Comparison of ENCODE assay signal across 18 mouse cellular contexts in the genomic region with DNA sequence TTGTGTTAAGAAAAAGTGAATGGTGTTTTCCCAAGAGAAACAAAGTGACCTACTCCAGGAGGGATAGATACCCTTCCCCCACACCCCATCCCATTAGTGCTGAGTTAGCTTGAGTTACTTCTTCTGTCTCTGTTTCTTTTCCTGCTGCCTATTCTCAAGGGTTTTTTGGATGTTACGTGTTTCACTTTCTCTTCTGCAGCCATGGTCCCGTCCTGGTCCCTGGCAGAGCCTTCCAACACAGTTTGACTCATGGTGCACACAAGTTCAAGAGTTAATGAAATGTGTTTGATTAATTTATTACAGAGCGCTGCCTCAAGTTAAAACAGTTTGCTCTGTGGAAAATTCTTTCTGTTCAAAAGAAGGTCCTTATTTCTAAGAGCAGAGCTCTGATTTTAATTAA. TPM values are rescaled to one million over a fixed set of nuclear protein-coding genes. Genes with fewer than 3 reads are reported as not detected.
A peak's percentile ranks its signal among the peaks of the same experiment; 100 is the strongest.
DNase-seq lines count a peak whose midpoint lies in the region; ATAC-seq and TF ChIP-seq lines count a peak whose summit lies in the region.
"Had no signal": no experiment of that assay in that cellular context is flagged by ENCODE, and none has a peak within 500 bp of the region (broad histone marks: within the 10 kb centered on the region; RNA-seq: fewer than 3 reads in every experiment).

No protein-coding gene starts in this region.

- peaks cover 10% of the 10 kb centered on the region for H3K4me1 ChIP-seq in heart, embryonic 11.5 days (ENCODE audit: control insufficient read depth, insufficient read depth, low read length)
- H3K4me1 ChIP-seq in liver, adult 2 months (ENCODE audit: control insufficient read depth, insufficient read depth, low read length): peaks cover 11% of the 10 kb centered on the region
- peaks cover 46% of the 10 kb centered on the region for H3K4me1 ChIP-seq in limb, embryonic 12.5 days (replicated peaks)

- no peak for ATAC-seq in heart, embryonic 11.5 days (replicated peaks; ENCODE audit: insufficient number of reproducible peaks, low FRiP score, low TSS enrichment)
- no peak for ATAC-seq in limb, embryonic 12.5 days (ENCODE audit: insufficient number of reproducible peaks, insufficient read depth, low FRiP score, low TSS enrichment, low read depth)
- ATAC-seq: forebrain, postnatal 0 days; liver, embryonic 12.5 days; Patski had no signal

- H3K4me3 ChIP-seq in heart, embryonic 11.5 days (ENCODE audit: low read depth, low read length): no peak overlapping the region
- H3K4me3 ChIP-seq in liver, adult 2 months (ENCODE audit: insufficient read depth, low read depth, low read length): no peak overlapping the region
- H3K4me3 ChIP-seq in limb, embryonic 12.5 days (replicated peaks): no peak overlapping the region
- H3K4me3 ChIP-seq: erythroblast, embryonic 14.5 days; heart, embryonic 12.5 days; liver, embryonic 12.5 days had no signal

- peaks cover 22% of the 10 kb centered on the region; the same call in 1 of the 2 replicates for H3K79me2 ChIP-seq in liver, adult 2 months (ENCODE audit: control insufficient read depth, insufficient read depth, low read length)

- no peak for TF ChIP-seq POLR2A in liver, adult 2 months (IDR thresholded peaks at IDR 0.05; ENCODE audit: extremely low read depth, insufficient read depth, low read length)

- WGBS in heart, embryonic 11.5 days (ENCODE audit: insufficient replicate concordance): 64% methylated on average over 3 of the region's 3 CpGs
- WGBS in liver, adult 2 months: 9% methylated on average over 3 of the region's 3 CpGs
- 23% methylated on average over 3 of the region's 3 CpGs for WGBS in limb, embryonic 12.5 days

- DNase-seq in heart, adult 8-10 months (ENCODE audit: low spot score): peak; percentile 14
- peak; percentile 59 for DNase-seq in liver, adult 2 months (ENCODE audit: extremely low read depth, low read depth, low spot score)
- no peak for DNase-seq in liver
- peak; percentile 28 for DNase-seq in embryo, embryonic 9.5 days (ENCODE audit: extremely low spot score)
- no peak for DNase-seq in adrenal gland, adult (ENCODE audit: inconsistent age in 2 of 2, low spot score in 1 of 2)
- no peak for DNase-seq in left cerebral cortex, postnatal 25 days (ENCODE audit: low spot score in 2 of 2)
- DNase-seq: cerebellum, postnatal 14 days; forebrain, postnatal 0 days; gastrocnemius, postnatal 25 days; heart, postnatal 4 days; right cerebral cortex, adult 18-20 months; thymus, postnatal 14 days had no signal

- intact Hi-C loops in left cerebral cortex, postnatal 25 days (cut with DNase I): loop anchor here (10.0 kb wide), 1 partner anchor 258 kb away; a partner anchor contains a TSS

- H3K9ac ChIP-seq in heart, embryonic 11.5 days (ENCODE audit: low read depth, low read length): no peak overlapping the region
- no peak overlapping the region for H3K9ac ChIP-seq in liver, adult 2 months (ENCODE audit: low read depth, low read length)
- H3K9ac ChIP-seq in limb, embryonic 12.5 days (replicated peaks): no peak overlapping the region
- H3K9ac ChIP-seq: forebrain, postnatal 0 days; heart, embryonic 12.5 days; liver, embryonic 12.5 days had no signal

- no peak for TF ChIP-seq CTCF in liver, adult 2 months (IDR thresholded peaks at IDR 0.05; ENCODE audit: low read depth, low read length)

- H3K36me3 ChIP-seq in heart, embryonic 11.5 days (ENCODE audit: control insufficient read depth, insufficient read depth, low read length): no peaks in the 10 kb centered on the region
- no peaks in the 10 kb centered on the region for H3K36me3 ChIP-seq in liver, adult 2 months (ENCODE audit: control insufficient read depth, insufficient read depth, low read length)
- H3K36me3 ChIP-seq in limb, embryonic 12.5 days: no peaks in the 10 kb centered on the region
- H3K36me3 ChIP-seq: heart, embryonic 12.5 days; liver, embryonic 12.5 days had no signal

- H3K27me3 ChIP-seq in heart, embryonic 11.5 days (ENCODE audit: control insufficient read depth, insufficient read depth, low read length): no peaks in the 10 kb centered on the region
- no peaks in the 10 kb centered on the region for H3K27me3 ChIP-seq in liver, adult 2 months (ENCODE audit: control insufficient read depth, insufficient read depth, low read length)
- peaks cover 24% of the 10 kb centered on the region for H3K27me3 ChIP-seq in limb, embryonic 12.5 days
- H3K27me3 ChIP-seq: heart, embryonic 12.5 days; liver, embryonic 12.5 days; Patski had no signal

- no peaks in the 10 kb centered on the region for H3K9me3 ChIP-seq in heart, embryonic 11.5 days (replicated peaks; ENCODE audit: control insufficient read depth, low read length)
- H3K9me3 ChIP-seq in limb, embryonic 12.5 days: no peaks in the 10 kb centered on the region
- H3K9me3 ChIP-seq: heart, embryonic 12.5 days; liver, embryonic 12.5 days had no signal

- H3K27ac ChIP-seq in heart, embryonic 11.5 days (ENCODE audit: low read depth, low read length): no peak overlapping the region
- H3K27ac ChIP-seq in liver, adult 2 months (replicated peaks; ENCODE audit: insufficient read depth, low read depth, low read length): no peak overlapping the region
- H3K27ac ChIP-seq in limb, embryonic 12.5 days: peak overlapping the region; percentile 54
- H3K27ac ChIP-seq: liver, embryonic 12.5 days had no signal

- no peak overlapping the region for H3K4me2 ChIP-seq in heart, embryonic 11.5 days
- H3K4me2 ChIP-seq in limb, embryonic 12.5 days: 0 out of 2 replicates have a peak overlapping the region, but pooled peaks have one; percentile 10
- H3K4me2 ChIP-seq: heart, embryonic 12.5 days; liver, embryonic 12.5 days had no signal

RNA-seq across cellular contexts. Expression of a gene that starts 44.0 kb away (rescaled TPM):
- total RNA-seq in heart, adult 8-10 months (2022): 10 to 100 TPM; 14.1 to 17.5 (median 14.4) TPM
- polyA plus RNA-seq in heart, embryonic 11.5 days (2014; fragmentation: Nextera tagmentation; extraction: Ambion mirVana): 40.4 and 40.8 TPM in 2 replicates
- total RNA-seq in liver, adult 2 months (2014; rRNA removed): 13.1 and 15.5 TPM in 2 replicates
- 13.4 and 14.9 TPM in 2 replicates for polyA plus RNA-seq in liver, adult 2 months (2012; rRNA removed)
- 62.1 and 65.3 TPM in 2 replicates for polyA plus RNA-seq in limb, embryonic 12.5 days (2016; fragmentation: Nextera tagmentation; extraction: Ambion mirVana)
- 10 to 100 TPM; 36.4 to 41.1 TPM for total RNA-seq in left cerebral cortex, postnatal 25 days (2021)

Comparison
In these comparisons a context has a peak if more than half of its experiments do, and no peak if none do; other contexts are left out.
1. DNase-seq: peak in heart, adult 8-10 months (single experiment), liver, adult 2 months (single experiment) and embryo, embryonic 9.5 days (single experiment); none in liver (single experiment), adrenal gland, adult (0 of 2) and left cerebral cortex, postnatal 25 days (0 of 2).